In the genomic region with DNA sequence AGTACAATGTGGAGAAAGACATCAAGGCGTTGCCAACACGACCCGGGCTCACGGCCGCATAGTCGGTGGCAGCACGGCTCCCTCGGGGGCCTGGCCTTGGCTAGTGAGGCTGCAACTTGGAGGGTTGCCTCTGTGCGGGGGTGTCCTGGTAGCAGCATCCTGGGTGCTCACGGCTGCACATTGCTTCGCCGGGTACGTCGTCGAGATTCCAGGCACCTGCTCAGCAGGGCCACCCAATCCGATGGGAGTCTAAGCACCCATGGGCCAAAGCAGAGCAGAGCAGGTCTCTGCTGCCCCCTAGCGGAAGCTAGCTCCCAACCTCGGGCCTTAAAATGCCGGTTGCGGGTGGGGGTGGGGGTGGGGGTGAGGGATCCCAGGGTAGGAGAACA, we compare ENCODE assay signal across 8 mouse cellular contexts. TPM values are rescaled to one million over a fixed set of nuclear protein-coding genes. Genes with fewer than 3 reads are reported as not detected.
A peak's percentile ranks its signal among the peaks of the same experiment; 100 is the strongest.
DNase-seq lines count a peak whose midpoint lies in the region; ATAC-seq lines count a peak whose summit lies in the region.

No protein-coding gene starts in this region.

- no peak overlapping the region for H3K9ac ChIP-seq in limb, embryonic 11.5 days (ENCODE audit: low read length)
- H3K9ac ChIP-seq in midbrain, embryonic 15.5 days, result no peak overlapping the region

- no peak overlapping the region for H3K27ac ChIP-seq in limb, embryonic 11.5 days (replicated peaks; ENCODE audit: low read depth, low read length)
- no peak overlapping the region for H3K27ac ChIP-seq in midbrain, embryonic 15.5 days

- H3K4me1 ChIP-seq in limb, embryonic 11.5 days (ENCODE audit: control insufficient read depth, insufficient read depth, low read length), result peaks cover 2% of the 10 kb centered on the region; the same call in 1 of the 2 replicates
- peaks cover 18% of the 10 kb centered on the region for H3K4me1 ChIP-seq in midbrain, embryonic 15.5 days

- no peak for ATAC-seq in limb, embryonic 11.5 days (ENCODE audit: insufficient number of reproducible peaks, low FRiP score, low TSS enrichment, low read depth)
- ATAC-seq in midbrain, embryonic 15.5 days (replicated peaks), result no peak; the same call in 1 of the 2 replicates

- no peak overlapping the region for H3K4me2 ChIP-seq in limb, embryonic 11.5 days (ENCODE audit: low read depth, severe bottlenecking)
- H3K4me2 ChIP-seq in midbrain, embryonic 15.5 days, result peak overlapping the region; percentile 36

- H3K9me3 ChIP-seq in limb, embryonic 11.5 days (ENCODE audit: control insufficient read depth, low read length), result no peaks in the 10 kb centered on the region
- no peaks in the 10 kb centered on the region for H3K9me3 ChIP-seq in midbrain, embryonic 15.5 days

- H3K4me3 ChIP-seq in limb, embryonic 11.5 days (ENCODE audit: low read depth, low read length), result no peak overlapping the region
- peak overlapping the region; percentile 10; the same call in 1 of the 2 replicates for H3K4me3 ChIP-seq in midbrain, embryonic 15.5 days

- DNase-seq in 3134 (ENCODE audit: extremely low read depth, insufficient read length, low spot score), result peak; percentile 65
- DNase-seq in adrenal gland, adult 8-10 months, result peak; percentile 52
- peak; percentile 34 for DNase-seq in embryo, embryonic 9.5 days (ENCODE audit: extremely low spot score)
- DNase-seq in heart, adult 18-20 months, result peak; percentile 65 to 80
- peak; percentile 80 for DNase-seq in kidney, adult 18-20 months
- peak; percentile 69 for DNase-seq in limb, embryonic 11.5 days (ENCODE audit: low spot score)
- DNase-seq in spleen, postnatal 10 days (ENCODE audit: low spot score in 2 of 2), result peak; percentile 29 to 78

- peaks cover 44% of the 10 kb centered on the region for H3K27me3 ChIP-seq in limb, embryonic 11.5 days (ENCODE audit: control insufficient read depth, insufficient read depth, low read length)
- peaks cover 49% of the 10 kb centered on the region for H3K27me3 ChIP-seq in midbrain, embryonic 15.5 days (replicated peaks)

- no peaks in the 10 kb centered on the region for H3K36me3 ChIP-seq in limb, embryonic 11.5 days (ENCODE audit: control insufficient read depth, insufficient read depth, low read length)
- H3K36me3 ChIP-seq in midbrain, embryonic 15.5 days (replicated peaks), result no peaks in the 10 kb centered on the region

- WGBS in limb, embryonic 11.5 days, result 12% methylated on average over 20 of the region's 20 CpGs
- 9% methylated on average over 20 of the region's 20 CpGs for WGBS in midbrain, embryonic 15.5 days

RNA-seq across cellular contexts. Expression of a gene that starts 1.6 kb away (rescaled TPM):
- not detected for total RNA-seq in adrenal gland, adult 8-10 months (2022)
- total RNA-seq in heart, adult 18-20 months (2021), result not detected
- not detected in 2 replicates for polyA plus RNA-seq in limb, embryonic 11.5 days (2014; fragmentation: Nextera tagmentation; extraction: Ambion mirVana)
- 0.13 TPM in 1 of 2 replicates, not detected in the other for polyA plus RNA-seq in midbrain, embryonic 15.5 days (2015; fragmentation: Nextera tagmentation; extraction: Ambion mirVana)

RNA-seq across cellular contexts. Expression of a gene that starts 5.7 kb away (rescaled TPM):
- not detected for total RNA-seq in adrenal gland, adult 8-10 months (2022)
- not detected for total RNA-seq in heart, adult 18-20 months (2021)
- polyA plus RNA-seq in limb, embryonic 11.5 days (2014; fragmentation: Nextera tagmentation; extraction: Ambion mirVana), result 0.73 and 1.2 TPM in 2 replicates
- not detected in 2 replicates for polyA plus RNA-seq in midbrain, embryonic 15.5 days (2015; fragmentation: Nextera tagmentation; extraction: Ambion mirVana)

RNA-seq across cellular contexts. Expression of a gene that starts 19.7 kb away (rescaled TPM):
- not detected for total RNA-seq in adrenal gland, adult 8-10 months (2022)
- total RNA-seq in heart, adult 18-20 months (2021), result not detected
- 2.9 and 4.1 TPM in 2 replicates for polyA plus RNA-seq in limb, embryonic 11.5 days (2014; fragmentation: Nextera tagmentation; extraction: Ambion mirVana)
- not detected in 2 replicates for polyA plus RNA-seq in midbrain, embryonic 15.5 days (2015; fragmentation: Nextera tagmentation; extraction: Ambion mirVana)

RNA-seq across cellular contexts. Expression of a gene that starts 28.4 kb away (rescaled TPM):
- 10 to 100 TPM in 1 of 4 experiments, 1 to 10 TPM in 1, under 1 TPM in 2; 0.44 to 10.2 (median 4.1) TPM for total RNA-seq in adrenal gland, adult 8-10 months (2022)
- total RNA-seq in heart, adult 18-20 months (2021), result not detected
- 0.17 and 0.28 TPM in 2 replicates for polyA plus RNA-seq in limb, embryonic 11.5 days (2014; fragmentation: Nextera tagmentation; extraction: Ambion mirVana)
- polyA plus RNA-seq in midbrain, embryonic 15.5 days (2015; fragmentation: Nextera tagmentation; extraction: Ambion mirVana), result 22.3 and 23.3 TPM in 2 replicates

RNA-seq across cellular contexts. Expression of a gene that starts 29.0 kb away (rescaled TPM):
- 10 to 100 TPM; 69.8 to 78.4 (median 73.4) TPM for total RNA-seq in adrenal gland, adult 8-10 months (2022)
- total RNA-seq in heart, adult 18-20 months (2021), result 10 to 100 TPM; 50.2 to 51.8 TPM
- 140 and 157 TPM in 2 replicates for polyA plus RNA-seq in limb, embryonic 11.5 days (2014; fragmentation: Nextera tagmentation; extraction: Ambion mirVana)
- polyA plus RNA-seq in midbrain, embryonic 15.5 days (2015; fragmentation: Nextera tagmentation; extraction: Ambion mirVana), result 91.7 and 95.4 TPM in 2 replicates
